Comparison of ENCODE assay signal across 14 mouse cellular contexts in the genomic region with DNA sequence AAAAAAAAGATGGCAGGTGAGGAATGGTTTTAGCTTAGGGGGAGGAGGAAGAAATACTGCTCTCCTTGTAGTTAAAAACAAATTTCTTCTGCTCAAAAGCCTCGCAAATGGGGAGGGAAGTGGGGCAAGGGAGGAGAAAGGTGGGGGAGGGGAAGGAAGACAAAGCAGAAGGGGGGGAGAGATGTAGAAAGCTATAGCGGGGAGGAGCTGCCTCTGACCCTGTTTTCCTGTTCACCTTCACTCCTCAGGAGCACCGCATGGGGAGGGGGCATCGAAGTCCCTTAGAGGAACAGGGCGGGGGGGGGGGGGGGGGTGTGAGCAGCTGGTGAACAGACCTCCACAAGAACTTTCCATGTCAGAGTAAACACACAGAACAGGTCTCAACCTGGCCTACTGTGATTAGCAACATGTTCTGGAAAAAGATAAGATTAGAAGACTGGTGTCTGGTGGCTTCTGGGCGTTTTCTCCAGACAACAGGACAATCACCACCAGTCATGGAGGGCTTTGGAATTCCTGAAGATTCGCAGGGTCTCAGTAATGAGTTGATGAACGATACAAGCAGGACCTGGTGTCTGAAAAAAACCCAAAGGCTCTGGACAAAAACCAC.
A peak's percentile ranks its signal among the peaks of the same experiment; 100 is the strongest.
DNase-seq lines count a peak whose midpoint lies in the region; ATAC-seq and TF ChIP-seq lines count a peak whose summit lies in the region.
"Had no signal": no experiment of that assay in that cellular context is flagged by ENCODE, and none has a peak within 500 bp of the region (broad histone marks: within the 10 kb centered on the region; RNA-seq: fewer than 3 reads in every experiment).

No protein-coding gene starts in this region.

- peak overlapping the region; percentile 65; the same call in 1 of the 2 replicates for H3K27ac ChIP-seq in gastrocnemius, adult 2 months
- peak overlapping the region; percentile 78; the same call in 1 of the 2 replicates for H3K27ac ChIP-seq in midbrain, embryonic 15.5 days
- H3K27ac ChIP-seq in midbrain, embryonic 11.5 days (ENCODE audit: low read depth, low read length), result no peak overlapping the region
- H3K27ac ChIP-seq in limb, embryonic 10.5 days, result 0 out of 2 replicates have a peak overlapping the region, but pooled peaks have one; percentile 50

- H3K27me3 ChIP-seq in midbrain, embryonic 15.5 days (replicated peaks), result no peaks in the 10 kb centered on the region
- no peaks in the 10 kb centered on the region for H3K27me3 ChIP-seq in midbrain, embryonic 11.5 days (ENCODE audit: control insufficient read depth, insufficient read depth, low read length)
- H3K27me3 ChIP-seq in limb, embryonic 10.5 days (ENCODE audit: low read depth, poor library complexity, severe bottlenecking), result no peaks in the 10 kb centered on the region

- 44% methylated on average over 6 of the region's 8 CpGs for WGBS in midbrain, embryonic 15.5 days
- WGBS in midbrain, embryonic 11.5 days, result 46% methylated on average over 8 of the region's 8 CpGs
- WGBS in limb, embryonic 10.5 days, result 20% methylated on average over 8 of the region's 8 CpGs

- H3K9me3 ChIP-seq in midbrain, embryonic 15.5 days, result no peaks in the 10 kb centered on the region
- H3K9me3 ChIP-seq in midbrain, embryonic 11.5 days (ENCODE audit: control insufficient read depth, low read length), result no peaks in the 10 kb centered on the region
- no peaks in the 10 kb centered on the region for H3K9me3 ChIP-seq in limb, embryonic 10.5 days (replicated peaks)

- TF ChIP-seq CTCF in gastrocnemius, adult 2 months (IDR thresholded peaks at IDR 0.05), result no peak

- no peak for DNase-seq in gastrocnemius, adult 2 months
- DNase-seq in gastrocnemius, postnatal 10 days, result no peak
- DNase-seq in midbrain, embryonic 11.5 days (ENCODE audit: low spot score, missing footprints), result no peak
- no peak for DNase-seq in limb, embryonic 10.5 days (ENCODE audit: low spot score)
- DNase-seq in gastrocnemius, postnatal 36 days, result no peak
- no peak for DNase-seq in cerebellum, adult 11-12 months
- DNase-seq: adrenal gland, postnatal 25 days; cerebellum, adult 11 months; kidney, postnatal 14 days; layer of hippocampus, postnatal 36 days; right cerebral cortex, postnatal 14 days had no signal

- no peak overlapping the region for H3K4me2 ChIP-seq in midbrain, embryonic 15.5 days
- no peak overlapping the region for H3K4me2 ChIP-seq in midbrain, embryonic 11.5 days

- no peak for ATAC-seq in midbrain, embryonic 15.5 days (replicated peaks)
- no peak for ATAC-seq in midbrain, embryonic 11.5 days (ENCODE audit: low FRiP score)
- ATAC-seq in megakaryocyte progenitor cell, adult 5-6 weeks (replicated peaks; ENCODE audit: poor library complexity), result peak; percentile 55

- H3K9ac ChIP-seq in midbrain, embryonic 15.5 days, result no peak overlapping the region
- H3K9ac ChIP-seq in midbrain, embryonic 11.5 days (ENCODE audit: low read length), result no peak overlapping the region

- intact Hi-C loops in gastrocnemius, adult 2 months (cut with DNase I), result loop anchor here (10.0 kb wide), 1 partner anchor 237 kb away; no protein-coding TSS in a partner anchor
- intact Hi-C loops in gastrocnemius, postnatal 36 days (cut with DNase I), result no loop called here

- H3K4me3 ChIP-seq in gastrocnemius, adult 2 months, result no peak overlapping the region
- no peak overlapping the region for H3K4me3 ChIP-seq in midbrain, embryonic 15.5 days
- H3K4me3 ChIP-seq in midbrain, embryonic 11.5 days (ENCODE audit: low read depth, low read length), result no peak overlapping the region
- no peak overlapping the region for H3K4me3 ChIP-seq in limb, embryonic 10.5 days
- H3K4me3 ChIP-seq: erythroblast, embryonic 14.5 days had no signal

- peaks cover 68% of the 10 kb centered on the region for H3K4me1 ChIP-seq in midbrain, embryonic 15.5 days
- H3K4me1 ChIP-seq in midbrain, embryonic 11.5 days (ENCODE audit: control insufficient read depth, insufficient read depth, low read length), result peaks cover 50% of the 10 kb centered on the region
- peaks cover 68% of the 10 kb centered on the region for H3K4me1 ChIP-seq in limb, embryonic 10.5 days

- H3K36me3 ChIP-seq in midbrain, embryonic 15.5 days (replicated peaks), result no peaks in the 10 kb centered on the region
- no peaks in the 10 kb centered on the region for H3K36me3 ChIP-seq in midbrain, embryonic 11.5 days (ENCODE audit: control insufficient read depth, insufficient read depth, low read length)
- H3K36me3 ChIP-seq in limb, embryonic 10.5 days, result peaks cover 11% of the 10 kb centered on the region; the same call in 1 of the 2 replicates
